Mouse (Mus musculus) heart, adult 9 months (tissue): ENCODE data around the gene Cnfn.
"Not testable (repeated sequence)": the region's sequence is repeated elsewhere in the genome, so short reads cannot be mapped to it uniquely, and the experiment has no call there.

Experiments
- DNase-seq, 2 experiments: peaks; one replicate each; pipeline ENCODE4 v3.0.0; 2022; ENCODE audit warnings: low spot score in 2 of 2

The Cnfn gene

DNA sequence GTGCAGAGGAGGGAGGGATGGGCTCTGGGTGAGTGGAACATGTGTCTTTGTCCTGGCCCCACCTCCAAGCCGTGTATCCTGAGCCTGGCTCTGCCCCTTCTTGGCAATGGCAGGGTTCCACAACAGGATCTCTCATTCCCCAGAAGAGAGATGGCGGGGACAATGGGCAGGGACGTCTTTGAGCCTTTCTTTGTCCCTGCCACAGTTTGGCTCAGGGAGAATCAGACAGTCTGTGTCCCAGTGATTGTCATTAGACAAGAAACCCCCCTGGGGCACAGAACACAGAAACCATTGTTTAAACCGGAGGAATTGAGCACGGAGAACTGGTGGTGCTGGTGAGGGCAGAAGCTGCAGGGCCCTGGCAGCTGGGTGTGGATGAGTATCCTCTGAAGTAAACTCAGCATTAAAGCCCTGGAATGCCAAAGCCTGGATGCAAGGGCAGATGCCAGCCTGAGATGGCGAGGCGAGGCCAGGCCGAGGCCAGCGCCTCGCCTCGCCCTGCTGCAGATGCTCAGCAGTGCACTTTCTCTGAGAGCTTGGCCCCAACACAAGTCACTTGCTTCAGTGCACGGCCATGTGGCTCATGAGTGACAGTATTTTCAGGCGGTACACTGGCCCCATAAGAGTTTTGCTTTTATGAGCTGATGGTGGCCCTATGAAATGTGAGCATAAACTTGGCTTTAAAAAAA lies 3.4 kb downstream of the Cnfn start:
- DNase-seq = no peak

DNA sequence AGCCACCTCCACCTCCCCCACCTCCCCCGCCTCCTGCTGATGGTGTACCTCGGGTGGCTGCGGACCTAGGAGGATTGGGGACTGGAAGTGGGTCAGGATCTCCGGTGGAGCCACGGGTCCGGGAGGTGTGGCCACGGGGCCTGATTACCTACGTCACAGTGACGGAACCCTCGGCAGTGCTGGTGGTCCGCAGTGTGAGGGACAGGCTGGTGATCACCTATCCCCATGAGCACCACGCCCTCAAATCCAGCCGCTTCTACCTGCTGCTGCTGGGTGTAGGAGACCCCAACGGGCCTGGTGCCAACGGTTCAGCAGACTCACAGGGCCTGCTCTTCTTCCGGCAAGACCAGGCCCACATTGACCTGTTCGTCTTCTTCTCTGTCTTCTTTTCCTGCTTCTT lies 5.9 kb downstream of the Cnfn start:
- DNase-seq = no peak

DNA sequence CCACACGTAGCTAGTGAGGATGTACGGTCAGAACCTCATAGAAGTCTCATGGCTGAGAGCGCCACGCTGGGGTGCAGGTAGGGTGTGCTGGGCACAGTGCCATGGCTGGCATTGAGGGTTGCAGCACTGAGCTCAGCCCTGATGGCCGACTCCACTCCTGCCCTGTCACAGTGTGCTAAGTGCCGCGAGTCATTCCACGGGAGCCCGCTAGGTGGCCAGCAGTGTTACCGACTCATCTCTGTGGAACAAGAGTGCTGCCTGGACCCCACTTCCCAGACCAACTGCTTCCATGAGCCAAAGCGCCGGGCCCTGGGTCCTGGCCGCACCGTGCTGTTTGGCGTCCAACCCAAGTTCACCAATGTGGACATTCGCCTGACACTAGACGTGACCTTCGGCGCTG lies 6.4 kb downstream of the Cnfn start:
- DNase-seq = no peak

DNA sequence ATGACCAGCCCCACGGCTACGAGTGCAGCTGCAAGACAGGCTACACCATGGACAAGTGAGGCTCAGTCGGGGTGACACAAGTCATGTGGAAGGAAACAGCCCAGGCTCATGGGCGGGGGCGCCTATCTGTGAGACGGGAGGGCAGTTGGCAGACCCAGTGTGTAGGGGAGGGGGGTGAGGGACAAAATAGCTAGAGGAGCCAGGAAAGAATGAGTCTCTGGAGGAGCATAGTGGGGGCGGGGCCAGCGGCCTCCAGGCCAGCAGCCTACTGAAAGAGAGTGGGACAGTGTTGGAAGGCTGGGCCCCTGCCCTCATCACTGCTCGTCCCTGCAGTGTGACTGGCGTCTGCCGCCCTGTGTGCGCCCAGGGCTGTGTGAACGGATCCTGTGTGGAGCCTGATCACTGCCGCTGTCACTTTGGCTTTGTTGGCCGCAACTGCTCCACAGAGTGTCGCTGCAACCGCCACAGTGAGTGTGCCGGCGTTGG lies 10.8 kb downstream of the Cnfn start:
- no peak for DNase-seq

DNA sequence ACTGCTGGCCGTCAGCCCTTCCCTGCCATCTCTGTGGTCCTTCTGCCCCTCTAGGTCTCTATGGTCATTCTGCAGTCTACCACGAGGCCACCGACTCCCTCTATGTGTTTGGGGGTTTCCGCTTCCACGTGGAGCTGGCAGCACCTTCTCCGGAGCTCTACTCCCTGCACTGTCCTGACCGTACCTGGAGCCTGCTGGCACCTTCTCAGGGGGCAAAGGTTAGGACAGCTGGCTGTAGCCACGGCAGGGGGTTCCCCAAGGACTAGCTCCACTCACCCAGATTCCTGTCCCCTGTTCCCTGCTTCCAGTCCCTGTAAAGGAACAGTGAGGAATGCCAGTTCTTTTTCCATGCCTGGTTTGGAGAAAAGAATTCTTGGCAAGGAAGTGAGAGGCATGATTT lies 20.7 kb downstream of the Cnfn start:
- no peak for DNase-seq

DNA sequence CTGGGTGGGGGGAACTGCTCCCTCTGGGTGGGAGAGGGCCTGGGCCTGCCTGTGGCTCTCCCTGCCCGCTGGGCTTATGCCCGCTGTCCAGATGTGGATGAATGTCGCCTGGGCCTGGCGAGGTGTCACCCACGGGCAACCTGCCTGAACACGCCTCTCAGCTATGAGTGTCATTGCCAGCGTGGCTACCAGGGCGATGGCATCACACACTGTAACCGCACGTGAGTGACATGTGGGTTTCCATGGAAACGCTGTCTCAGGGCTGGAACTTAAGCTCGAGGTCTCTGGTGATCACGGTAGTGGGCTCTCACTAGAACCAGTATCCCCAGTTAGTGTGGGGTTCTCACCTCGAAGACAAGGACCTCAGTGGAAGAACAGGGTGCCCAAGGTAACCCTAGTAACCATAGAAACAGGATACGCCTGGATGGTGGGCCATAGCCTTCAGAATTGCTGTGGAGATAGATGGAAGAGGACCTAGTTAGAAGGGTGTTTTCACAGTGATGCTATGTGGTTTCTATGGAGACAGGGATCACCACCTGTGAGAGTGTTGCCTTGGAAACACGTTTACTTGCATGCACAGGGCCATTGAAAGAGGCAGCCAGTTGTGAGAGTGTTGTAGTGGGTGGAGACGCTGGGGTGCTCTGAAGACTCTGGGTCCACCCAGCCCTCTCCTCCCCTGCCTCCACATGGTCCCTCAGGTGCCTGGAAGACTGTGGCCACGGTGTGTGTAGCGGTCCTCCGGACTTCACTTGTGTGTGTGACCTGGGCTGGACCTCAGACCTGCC lies 28.3 kb downstream of the Cnfn start:
- DNase-seq = no peak

DNA sequence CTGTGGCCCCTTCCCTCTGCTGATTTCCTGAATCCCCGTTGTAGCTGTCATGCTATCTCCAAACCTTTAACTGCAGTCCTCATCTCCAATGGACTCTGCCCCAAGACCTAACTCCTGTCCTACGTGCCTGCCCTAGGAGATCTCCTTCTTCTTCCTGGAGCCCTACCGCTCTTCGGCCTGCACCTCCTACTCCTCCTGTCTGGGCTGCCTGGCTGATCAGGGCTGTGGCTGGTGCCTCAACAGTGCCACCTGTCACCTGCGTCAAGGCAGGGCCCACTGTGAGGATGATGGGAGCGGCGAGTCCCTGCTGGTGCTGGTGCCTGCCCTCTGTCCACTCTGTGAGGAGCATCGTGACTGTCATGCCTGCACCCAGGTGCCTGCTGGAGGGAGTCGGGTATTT lies 30.2 kb downstream of the Cnfn start:
- no peak for DNase-seq

DNA sequence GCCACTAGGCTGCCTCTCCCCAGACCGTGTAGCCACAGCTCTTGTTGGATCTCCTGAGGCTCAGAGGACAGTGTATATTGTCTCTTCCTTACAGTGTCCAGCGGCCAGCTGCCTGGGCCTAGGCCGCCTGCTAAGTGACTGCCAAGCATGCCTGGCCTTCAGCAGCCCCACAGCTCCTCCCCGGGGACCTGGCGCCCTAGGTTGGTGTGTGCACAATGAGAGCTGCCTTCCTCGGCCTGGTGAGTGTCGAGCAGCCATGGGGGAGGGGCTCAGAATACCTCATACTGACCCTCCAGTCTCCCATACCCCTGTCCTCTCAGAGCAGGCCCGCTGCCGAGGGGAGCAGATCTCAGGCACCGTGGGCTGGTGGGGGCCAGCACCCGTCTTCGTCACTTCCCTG lies 35.1 kb downstream of the Cnfn start:
- DNase-seq = no peak

DNA sequence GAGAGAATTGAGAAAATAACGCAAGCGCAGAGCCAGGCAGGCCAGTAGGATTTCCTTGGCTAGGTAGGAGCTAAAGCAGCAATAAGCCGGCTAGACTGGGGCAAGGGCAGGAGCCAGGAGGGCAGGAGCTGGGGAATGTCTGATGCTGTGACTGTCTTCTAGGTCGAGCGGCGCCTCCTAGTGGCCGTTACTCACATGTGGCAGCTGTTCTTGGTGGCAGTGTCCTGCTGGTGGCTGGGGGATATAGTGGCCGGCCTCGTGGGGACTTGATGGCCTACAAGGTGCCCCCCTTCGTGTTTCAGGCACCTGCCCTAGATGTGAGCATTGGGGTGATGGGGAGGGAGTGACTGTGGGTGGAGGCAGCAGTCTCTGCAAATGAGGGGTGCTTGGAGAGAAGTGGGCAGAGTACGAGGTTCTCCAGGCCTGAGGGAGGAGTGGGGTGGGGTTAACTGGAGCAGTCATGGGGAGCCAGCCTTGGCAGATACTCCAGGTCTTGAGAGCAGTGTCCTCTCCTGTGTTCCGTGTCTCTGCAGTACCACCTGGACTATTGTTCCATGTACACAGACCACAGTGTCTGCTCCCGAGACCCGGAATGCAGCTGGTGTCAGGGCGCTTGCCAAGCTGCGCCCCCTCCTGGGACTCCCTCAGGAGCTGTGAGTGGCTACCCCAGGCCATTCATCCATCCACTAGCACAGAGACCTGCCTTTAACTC lies 35.8 kb downstream of the Cnfn start:
- DNase-seq = peak; percentile 32 to 64

DNA sequence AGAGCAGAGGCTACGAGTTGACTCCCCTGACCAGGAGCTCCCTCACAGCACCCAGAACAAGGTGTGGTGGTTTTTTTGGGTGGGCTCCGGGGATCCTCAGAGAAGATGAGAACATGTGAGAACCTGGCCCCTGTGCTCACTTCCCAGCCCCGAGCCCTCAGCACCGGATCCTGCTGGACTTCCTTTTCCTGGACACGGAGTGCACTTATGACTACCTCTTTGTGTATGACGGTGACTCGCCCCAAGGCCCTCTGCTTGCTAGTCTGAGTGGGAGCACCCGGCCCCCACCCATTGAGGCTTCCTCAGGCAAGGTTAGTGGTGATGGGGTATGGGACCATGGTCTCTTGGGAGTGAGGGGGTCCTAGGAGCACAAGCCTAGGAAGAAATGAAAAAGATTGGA lies 43.3 kb downstream of the Cnfn start:
- DNase-seq = peak; percentile 21 to 42

DNA sequence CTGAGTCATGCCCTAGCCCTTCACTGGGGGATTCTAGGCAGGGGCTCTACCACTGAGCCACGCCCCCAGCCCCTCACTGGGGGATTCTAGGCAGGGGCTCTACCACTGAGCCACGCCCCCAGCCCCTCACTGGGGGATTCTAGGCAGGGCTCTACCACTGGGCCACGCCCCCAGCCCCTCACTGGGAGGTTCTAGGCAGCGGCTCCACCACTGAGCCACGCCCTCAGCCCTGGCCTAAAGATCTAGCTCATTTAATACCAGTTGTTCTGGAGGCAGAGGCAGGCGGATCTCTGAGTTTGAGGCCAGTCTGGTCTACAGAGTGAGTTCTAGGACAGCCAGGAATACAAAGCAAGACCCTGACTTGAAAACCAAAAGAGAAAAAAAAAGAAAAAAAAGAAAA lies 44.1 kb downstream of the Cnfn start:
- not testable (repeated sequence) for DNase-seq

DNA sequence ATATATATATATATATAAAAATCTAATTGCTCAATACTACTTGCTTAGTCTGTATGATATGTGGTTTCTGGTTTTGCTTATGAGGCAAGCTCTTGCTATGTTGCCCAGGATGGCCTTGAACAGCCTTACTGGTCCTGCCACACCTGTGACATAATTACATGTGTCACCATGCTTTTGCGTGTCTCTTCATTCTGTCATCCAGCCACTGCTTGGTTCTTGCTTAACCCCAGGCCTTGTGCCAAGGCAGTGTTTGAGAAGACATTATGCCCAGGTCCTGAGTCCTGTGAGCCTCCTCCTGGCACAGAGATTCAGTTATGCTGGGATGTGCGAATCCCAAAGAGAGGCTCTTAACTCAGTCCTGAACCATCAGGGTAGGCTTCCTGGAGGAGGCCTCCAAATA lies 46.3 kb downstream of the Cnfn start:
- no peak for DNase-seq

DNA sequence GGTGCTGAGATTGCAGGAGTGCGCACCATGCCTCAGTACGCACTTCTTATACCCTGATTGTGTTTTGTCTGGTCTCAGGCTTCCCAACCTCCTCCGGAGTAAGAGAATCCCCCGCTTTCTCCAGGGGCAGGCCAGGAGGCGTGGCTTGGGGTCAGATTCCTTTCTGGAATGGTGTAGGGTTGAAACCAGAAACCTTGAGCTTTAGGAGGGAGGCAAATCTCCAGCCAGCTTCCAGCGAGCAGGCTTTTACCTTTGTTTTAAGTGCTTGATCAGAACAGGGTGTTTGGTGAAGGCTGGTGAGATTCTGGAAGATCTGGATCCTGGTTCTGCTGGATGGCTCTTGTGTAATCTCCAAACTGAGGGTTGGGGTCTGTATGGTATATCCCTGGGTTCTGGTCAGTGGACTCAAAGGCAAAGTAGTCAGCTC lies 47.5 kb downstream of the Cnfn start:
- no peak for DNase-seq
